Mouse (Mus musculus) MEL-GATA-1-ER (cell line): ENCODE results near the gene Ostm1.

Experiments
- DNase-seq: peaks from one replicate; pipeline ENCODE4 v3.0.0-alpha.2; 2012; ENCODE audit warnings: low read depth; ENCODE audit errors: extremely low read depth

Ostm1 gene

GRCm38 (mm10) chr10:42678755-42679364 lies 95.2 kb downstream of the Ostm1 start:
- peak; percentile 79 for DNase-seq

- DNase-seq = peak; percentile 51
These were observed 96.0 kb downstream of the Ostm1 start for GRCm38 (mm10) chr10:42679586-42679985.

- peak; percentile 80 for DNase-seq
These were observed 97.0 kb downstream of the Ostm1 start for GRCm38 (mm10) chr10:42680582-42681001.

- DNase-seq = no peak
These were observed 98.8 kb downstream of the Ostm1 start for GRCm38 (mm10) chr10:42682421-42682820.

DNA sequence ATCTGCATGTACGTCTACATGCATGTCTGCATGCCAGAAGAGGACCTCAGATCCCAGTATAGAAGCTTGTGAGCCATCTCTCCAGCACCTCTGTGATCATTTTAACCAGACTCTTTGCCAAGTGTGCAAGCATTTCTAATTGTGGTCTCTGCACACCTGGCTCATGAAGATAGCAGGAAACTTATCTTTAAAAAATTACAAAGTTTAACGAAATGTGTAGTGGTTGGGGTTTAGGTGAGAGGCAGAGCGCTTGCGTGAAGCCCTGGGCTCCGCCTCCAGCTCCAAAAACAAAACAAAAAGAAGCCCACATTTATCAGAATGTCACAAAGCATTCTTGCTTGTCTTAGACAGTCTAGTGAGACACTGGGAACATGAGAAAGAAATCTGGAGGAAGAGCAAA lies 104.3 kb downstream of the Ostm1 start:
- no peak for DNase-seq

GRCm38 (mm10) chr10:42689694-42690093 lies 106.1 kb downstream of the Ostm1 start:
- no peak for DNase-seq

DNA sequence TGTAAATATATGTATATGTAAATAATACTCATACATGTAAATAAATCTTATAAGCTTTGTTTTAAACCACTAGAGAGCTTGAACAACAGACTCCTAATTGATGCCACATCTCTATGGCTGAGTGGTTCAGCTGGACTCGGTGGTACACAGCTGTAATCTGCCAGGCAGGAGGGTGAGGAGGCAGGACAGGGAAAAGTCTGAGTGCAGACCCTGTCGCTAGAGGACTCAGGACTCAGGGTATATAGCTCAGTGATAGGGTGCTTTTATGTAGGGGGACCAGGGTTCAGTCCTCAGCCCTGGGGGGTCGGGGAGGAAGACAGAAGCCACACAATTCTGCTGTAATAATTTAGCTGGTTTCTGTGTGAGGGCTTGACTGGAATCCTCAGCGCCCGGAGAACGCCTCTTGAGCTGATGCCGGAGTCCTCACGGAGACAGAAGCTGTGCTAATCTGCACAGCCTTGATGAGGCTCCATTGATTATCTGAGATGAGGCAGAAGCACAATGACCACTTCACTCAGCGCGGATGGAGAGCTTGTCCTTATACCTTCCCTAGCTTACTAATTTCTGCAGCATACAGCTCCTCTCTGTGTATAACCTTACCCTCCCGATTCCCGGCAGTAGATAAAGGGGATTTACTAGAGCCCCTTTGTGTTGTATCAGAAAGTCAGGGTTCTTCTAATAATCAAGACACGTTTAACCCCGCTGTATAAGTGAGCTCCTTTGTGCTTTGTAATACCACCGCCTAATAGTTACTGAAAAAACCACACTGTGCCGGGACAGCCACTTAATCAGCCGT lies 106.8 kb downstream of the Ostm1 start:
- DNase-seq = no peak

- no peak for DNase-seq
These were observed 107.4 kb downstream of the Ostm1 start for GRCm38 (mm10) chr10:42691051-42691450.

DNA sequence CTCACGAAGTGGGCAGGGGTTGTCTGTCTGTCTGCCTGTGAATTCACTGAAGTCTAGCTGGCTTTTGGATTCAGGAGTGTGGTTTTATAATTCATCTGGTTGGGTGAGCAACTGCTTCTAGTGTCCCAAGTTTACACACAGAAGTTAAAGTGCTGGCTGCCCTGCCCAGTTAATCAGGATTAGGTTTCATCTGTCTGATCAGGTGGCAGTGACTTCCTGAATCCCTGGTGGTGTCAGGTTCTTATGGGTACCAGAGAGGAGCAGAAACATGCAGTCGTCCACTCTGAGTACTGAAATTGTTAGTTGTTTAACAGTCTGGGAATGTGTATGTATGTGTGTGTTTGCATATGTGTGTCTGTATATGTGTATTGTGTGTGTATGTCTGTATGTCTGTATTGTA lies 108.5 kb downstream of the Ostm1 start:
- DNase-seq = no peak

- DNase-seq = no peak
These were observed 109.2 kb downstream of the Ostm1 start for GRCm38 (mm10) chr10:42692794-42693193.

DNA sequence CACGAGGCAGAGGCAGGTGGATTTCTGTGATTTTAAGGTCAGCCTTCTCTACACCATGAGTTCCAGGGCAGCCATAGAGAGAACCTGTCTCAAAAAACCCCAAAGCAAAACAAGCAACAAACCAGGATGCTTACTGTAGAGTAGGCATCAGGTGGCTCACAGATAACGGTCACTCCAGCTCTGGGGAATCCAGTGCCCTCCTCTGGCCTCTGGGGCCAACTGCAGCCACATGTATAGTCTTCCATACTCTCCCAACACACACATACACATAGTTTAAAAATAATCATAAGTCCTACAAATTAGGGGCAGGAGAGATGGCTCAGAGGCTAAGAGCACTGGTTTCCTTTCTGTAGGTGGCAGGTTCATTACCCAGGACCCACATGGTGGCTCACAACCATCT lies 109.9 kb downstream of the Ostm1 start:
- no peak for DNase-seq

GRCm38 (mm10) chr10:42696361-42696760 lies 112.7 kb downstream of the Ostm1 start:
- DNase-seq = no peak

GRCm38 (mm10) chr10:42697007-42697406 lies 113.4 kb downstream of the Ostm1 start:
- DNase-seq = peak; percentile 58

DNA sequence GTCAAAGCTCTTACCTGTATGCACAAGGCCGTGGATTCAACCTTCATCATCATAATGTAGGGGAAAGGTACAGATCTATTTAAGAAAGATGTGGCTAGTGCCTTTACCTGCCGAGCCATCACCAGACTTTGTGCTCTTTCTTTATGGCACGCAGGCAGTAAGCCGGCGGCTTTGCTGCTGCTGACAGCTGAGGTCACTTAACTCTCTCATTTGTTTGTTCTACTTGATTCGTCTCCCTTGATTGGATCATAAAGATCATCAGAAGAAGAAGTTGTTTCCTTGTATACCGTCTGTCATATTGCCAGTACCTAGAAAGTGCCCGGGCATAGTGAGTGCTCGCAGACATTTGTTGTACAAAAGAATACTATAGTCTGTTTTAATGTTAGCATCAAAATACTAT lies 114.8 kb downstream of the Ostm1 start:
- no peak for DNase-seq

DNA sequence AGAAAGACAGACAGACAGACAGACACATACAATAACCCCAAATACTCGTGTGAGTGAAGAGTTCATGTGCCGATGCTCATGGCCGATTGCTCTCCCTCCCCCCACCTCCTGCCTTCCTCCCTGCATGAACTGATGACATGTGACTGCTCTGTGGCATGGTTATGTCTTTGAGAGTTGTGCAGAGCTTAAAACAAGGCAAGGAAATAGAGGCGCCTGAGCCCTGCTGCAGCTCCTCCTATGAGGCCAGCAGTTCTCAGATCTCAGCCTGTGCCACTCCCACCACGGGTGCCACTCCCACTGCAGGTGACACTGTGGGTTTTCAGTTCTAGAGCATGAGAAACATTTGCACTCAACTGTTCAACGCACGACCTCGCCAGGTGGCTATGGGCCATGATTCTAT lies 115.4 kb downstream of the Ostm1 start:
- no peak for DNase-seq

- DNase-seq = no peak
These were observed 118.5 kb downstream of the Ostm1 start for GRCm38 (mm10) chr10:42702111-42702510.

DNA sequence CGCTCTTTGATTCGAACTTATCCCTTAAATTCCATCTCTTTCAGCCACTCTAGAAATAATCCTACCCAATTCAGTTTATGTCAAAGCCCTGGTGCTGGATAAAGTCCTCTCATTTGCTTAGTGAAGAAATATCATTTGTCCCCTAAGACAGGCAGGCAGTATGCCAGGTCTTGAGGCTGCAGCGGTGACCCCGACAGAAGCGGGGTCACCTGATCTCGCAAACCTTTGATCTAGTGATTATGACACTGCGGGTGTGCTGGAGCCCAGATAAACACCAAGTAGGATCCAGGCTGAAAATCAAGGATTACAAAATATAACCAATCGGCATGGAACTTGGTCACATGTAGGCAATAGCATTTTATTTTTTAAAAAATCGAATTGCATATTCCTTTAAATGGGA lies 131.1 kb downstream of the Ostm1 start:
- DNase-seq = no peak

DNA sequence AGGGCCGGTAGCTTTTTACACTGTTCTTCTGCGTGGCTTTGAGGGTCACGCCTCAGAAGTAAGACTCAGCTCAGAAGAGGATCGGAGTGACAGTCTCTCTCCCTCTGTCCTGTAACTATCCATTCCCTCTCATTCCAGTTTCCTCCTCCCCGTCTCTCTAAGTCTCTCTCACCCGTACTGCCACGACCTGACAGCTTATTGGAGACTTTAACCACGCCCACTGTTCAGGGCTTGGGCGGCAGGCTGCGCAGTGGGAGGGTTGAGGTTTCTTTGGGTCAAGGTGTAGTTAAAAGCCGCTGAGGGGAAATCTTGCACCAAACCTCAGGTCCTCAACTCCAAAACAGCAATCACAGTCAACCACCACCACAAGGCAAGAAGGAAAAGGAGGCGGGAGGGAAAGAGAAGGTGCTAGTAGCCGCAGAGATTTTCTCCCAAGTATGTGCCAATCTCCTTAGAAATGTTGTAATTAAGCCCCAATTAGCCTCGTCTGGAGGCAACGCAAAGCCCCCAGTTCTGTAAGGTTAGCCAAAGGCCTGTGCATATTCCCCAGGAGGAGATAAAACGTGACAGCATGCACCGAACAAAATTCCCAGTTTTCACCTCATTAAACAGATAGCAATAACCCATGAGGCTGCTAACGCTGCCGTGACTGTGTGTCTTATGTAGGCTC lies 131.9 kb downstream of the Ostm1 start:
- DNase-seq = no peak

- DNase-seq = no peak
These were observed 138.5 kb downstream of the Ostm1 start for GRCm38 (mm10) chr10:42722116-42722515.

- no peak for DNase-seq
These were observed 139.9 kb downstream of the Ostm1 start for GRCm38 (mm10) chr10:42723275-42724232.

- no peak for DNase-seq
These were observed 146.0 kb downstream of the Ostm1 start for GRCm38 (mm10) chr10:42729607-42730006.
